Mouse (Mus musculus) thymus, adult 2 months (tissue): Measurements from ENCODE around the gene 6030408B16Rik. TPM values are rescaled to one million over a fixed set of nuclear protein-coding genes. Genes with fewer than 3 reads are reported as not detected.

Experiments
- DNase-seq: peaks from one replicate; pipeline ENCODE4 v3.0.0; 2021
- H3K27ac ChIP-seq: fragments of 200-500 bp; 2 replicates; pipeline ENCODE4 v1.5.1; 2012; ENCODE audit warnings: low read length, control low read depth; ENCODE audit not compliant: control insufficient read depth, insufficient read depth
- H3K27me3 ChIP-seq: fragments of 200-500 bp; 2 replicates; pipeline ENCODE4 v1.6.1; 2012; ENCODE audit warnings: mild to moderate bottlenecking, low read length, moderate library complexity, mixed read lengths; ENCODE audit not compliant: control insufficient read depth, insufficient read depth
- H3K36me3 ChIP-seq: fragments of 200-500 bp; 2 replicates; pipeline ENCODE4 v1.6.1; 2012; ENCODE audit warnings: mild to moderate bottlenecking, low read length, moderate library complexity; ENCODE audit not compliant: control insufficient read depth, insufficient read depth
- H3K4me1 ChIP-seq: fragments of 200-500 bp; replicated peaks from 2 replicates; pipeline ENCODE4 v1.6.1; 2012; ENCODE audit warnings: low read length; ENCODE audit not compliant: control insufficient read depth, insufficient read depth
- H3K4me3 ChIP-seq: fragments of 200-500 bp; 2 replicates; pipeline ENCODE4 v1.5.1; 2012; ENCODE audit warnings: mild to moderate bottlenecking, low read length, control low read depth, moderate library complexity; ENCODE audit not compliant: control insufficient read depth, insufficient read depth
- CTCF ChIP-seq: fragments of 200-500 bp; IDR thresholded peaks from 2 replicates; pipeline ENCODE4 v1.5.1; 2012; ENCODE audit warnings: mild to moderate bottlenecking, control low read depth, low read length, moderate library complexity, borderline replicate concordance; ENCODE audit not compliant: control insufficient read depth, poor library complexity, insufficient read depth; ENCODE audit errors: extremely low read depth
- POLR2A ChIP-seq: fragments of 200-500 bp; IDR thresholded peaks from 2 replicates; pipeline ENCODE4 v1.6.1; 2012; ENCODE audit warnings: mild to moderate bottlenecking, low read length, control low read depth, moderate library complexity; ENCODE audit not compliant: control insufficient read depth, poor library complexity, insufficient read depth; ENCODE audit errors: extremely low read depth
- WGBS: fragments of 180-500 bp; shearing (Covaris S2); methylation state at CpG from one replicate; pipeline ENCODE4 v1.1.7; 2018; 5-methylcytosine and 5-hydroxymethylcytosine counted together
- polyA plus RNA-seq: library from polyadenylated mRNA; depleted of rRNA; stranded (reverse); fragments of >200 nt; gene quantifications from 2 replicates; pipeline ENCODE4 v1.2.3, GENCODE M21; 2012; rRNA removed

Gene 6030408B16Rik
- polyA plus RNA-seq, 1 experiment: 0.88 TPM

DNA sequence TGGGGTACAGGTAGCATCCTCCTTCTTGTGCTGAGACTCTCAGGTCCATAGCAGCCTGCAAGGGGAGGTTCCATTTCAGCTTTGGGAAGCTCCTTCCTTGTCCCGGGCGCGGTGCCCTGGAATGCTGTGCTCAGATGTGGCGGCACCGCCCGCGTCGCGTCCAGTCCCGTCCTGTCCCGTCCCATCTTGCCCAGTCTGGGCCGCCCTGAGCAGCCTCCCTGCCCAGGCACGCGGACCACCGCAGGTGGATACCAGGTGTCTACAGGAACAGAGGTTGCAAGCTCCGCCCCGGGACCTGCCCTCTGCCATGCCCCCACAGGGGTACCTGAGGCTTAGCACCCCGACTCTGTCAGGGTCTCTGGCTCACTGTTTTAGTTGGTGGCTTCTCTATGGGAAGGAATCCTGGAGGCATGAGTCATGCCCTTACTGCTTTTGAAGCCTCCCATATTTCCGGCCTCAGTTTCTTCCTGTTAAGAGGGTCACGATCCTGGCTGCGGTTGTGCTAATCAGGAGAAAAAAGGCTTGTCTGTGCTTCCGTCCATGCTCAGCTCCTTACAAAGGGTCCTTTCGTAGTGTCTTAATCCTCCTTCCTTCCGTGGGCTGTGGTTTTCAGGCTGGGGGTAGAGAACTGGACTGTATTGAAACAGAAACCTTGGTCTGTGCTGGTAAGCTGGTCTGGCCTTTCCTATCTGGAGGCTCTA is 43.6 kb downstream of the 6030408B16Rik start:
- Histone ChIP-seq H3K27ac (no peak overlapping the region), H3K4me1 (no peaks in the 10 kb centered on the region), H3K4me3 (no peak overlapping the region), H3K27me3 (no peaks in the 10 kb centered on the region), H3K36me3 (no peaks in the 10 kb centered on the region)
- DNase-seq: no peak
- WGBS: 11% methylated on average over 24 of the region's 24 CpGs
- TF ChIP-seq CTCF (no peak), POLR2A (no peak)

DNA sequence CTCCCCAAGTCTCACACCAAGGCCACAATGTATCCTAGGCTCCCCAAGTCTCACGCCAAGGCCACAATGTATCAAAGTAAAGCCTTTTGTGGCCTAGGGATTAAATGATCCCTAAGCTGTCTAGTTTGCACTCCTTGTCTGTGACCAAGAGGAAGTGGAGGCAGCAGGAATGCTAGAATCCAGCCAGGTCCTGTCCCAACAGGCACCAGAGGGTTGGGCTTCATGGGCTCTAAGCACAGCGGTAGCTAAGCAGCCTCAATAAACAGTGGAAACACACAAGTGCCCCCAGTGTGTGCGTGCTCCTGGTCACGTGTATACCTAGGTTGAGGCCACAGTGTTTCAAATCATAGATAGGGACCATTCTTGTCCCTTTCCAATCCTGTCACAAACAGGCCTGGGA is 45.3 kb downstream of the 6030408B16Rik start:
- DNase-seq: no peak
- WGBS: 89% methylated on average over 4 of the region's 4 CpGs
- no peaks in the 10 kb centered on the region for H3K36me3 ChIP-seq
- H3K4me1 ChIP-seq: no peaks in the 10 kb centered on the region
- H3K4me3 ChIP-seq: no peak overlapping the region
- H3K27ac ChIP-seq: no peak overlapping the region
- TF ChIP-seq POLR2A (no peak), CTCF (no peak)
- H3K27me3 ChIP-seq: no peaks in the 10 kb centered on the region

GRCm38 (mm10) chr15:101339537-101339936 is 46.5 kb downstream of the 6030408B16Rik start:
- TF ChIP-seq POLR2A (no peak), CTCF (peak; percentile 77; the same call in 1 of the 2 replicates)
- DNase-seq: peak; percentile 81
- H3K4me1 ChIP-seq: no peaks in the 10 kb centered on the region

DNA sequence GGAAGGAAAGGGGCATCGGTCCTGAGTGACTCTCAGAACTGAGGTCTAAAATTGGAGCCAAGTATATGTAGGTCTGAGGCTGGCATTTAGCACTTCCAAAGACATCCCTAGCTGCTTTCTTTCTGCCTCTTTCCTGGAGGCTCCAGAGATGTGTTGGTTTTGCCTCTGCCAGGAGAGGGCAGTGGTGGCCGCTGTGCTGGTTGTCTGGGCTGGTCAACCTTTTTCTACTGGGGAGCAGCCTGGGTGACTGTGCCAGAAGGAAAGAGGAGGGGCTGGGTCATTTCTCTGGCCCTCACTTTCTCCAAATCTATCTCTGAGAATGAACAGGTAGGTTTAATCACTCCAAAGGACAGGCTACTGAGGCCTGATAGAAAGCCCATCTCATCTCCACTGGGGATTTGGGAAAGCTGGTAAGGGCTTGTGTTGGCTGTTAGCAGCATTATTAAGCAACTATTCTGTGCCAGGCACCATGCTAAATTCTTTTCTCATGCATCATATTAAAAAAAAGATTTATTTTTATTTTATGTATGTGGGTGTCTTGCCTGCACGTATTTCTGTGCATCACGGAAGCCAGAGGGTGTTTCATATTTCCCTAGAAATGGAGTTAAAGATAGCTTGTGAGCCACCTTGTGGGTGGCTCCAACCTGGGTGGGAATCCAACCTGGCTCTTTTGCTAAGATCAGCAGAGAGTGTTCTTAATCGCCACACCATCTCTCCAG is 48.9 kb downstream of the 6030408B16Rik start:
- Histone ChIP-seq H3K27me3 (no peaks in the 10 kb centered on the region), H3K36me3 (no peaks in the 10 kb centered on the region), H3K4me3 (no peak overlapping the region), H3K4me1 (no peaks in the 10 kb centered on the region), H3K27ac (no peak overlapping the region)
- DNase-seq: no peak
- WGBS: 65% methylated on average over 5 of the region's 5 CpGs
- no peak for TF ChIP-seq POLR2A
- no peak for TF ChIP-seq CTCF

More at GRCm38 (mm10) chr15:101339537-101339936, 46.5 kb downstream of the 6030408B16Rik start:
- H3K27me3 ChIP-seq: no peaks in the 10 kb centered on the region
- 0% methylated on average over 2 of the region's 2 CpGs for WGBS
- H3K36me3 ChIP-seq: no peaks in the 10 kb centered on the region
- H3K4me3 ChIP-seq: no peak overlapping the region
- no peak overlapping the region for H3K27ac ChIP-seq

Other genes with a start within 250 kb of the 6030408B16Rik start
- gene Gm47841, start 245.8 kb upstream of the 6030408B16Rik start, polyA plus RNA-seq: not detected in 2 replicates
- 0.86 and 1.4 TPM in 2 replicates for gene Fignl2, start 214.6 kb upstream of the 6030408B16Rik start, polyA plus RNA-seq
- not detected in 2 replicates for gene Ankrd33, start 177.5 kb upstream of the 6030408B16Rik start, polyA plus RNA-seq
- 27.2 and 34.2 TPM in 2 replicates for gene Acvrl1, start 164.7 kb upstream of the 6030408B16Rik start, polyA plus RNA-seq
- gene Acvr1b, start 119.1 kb upstream of the 6030408B16Rik start, polyA plus RNA-seq: 34.9 and 35.3 TPM in 2 replicates
- 10.2 and 15.4 TPM in 2 replicates for gene Grasp, start 69.0 kb upstream of the 6030408B16Rik start, polyA plus RNA-seq
- gene Nr4a1, start 38.9 kb upstream of the 6030408B16Rik start, polyA plus RNA-seq: 164 TPM in 2 replicates
- gene Atg101, start 8.9 kb upstream of the 6030408B16Rik start, polyA plus RNA-seq: 68.5 and 75.2 TPM in 2 replicates
- 3.1 and 3.8 TPM in 2 replicates for gene Krt80, start 77.0 kb downstream of the 6030408B16Rik start, polyA plus RNA-seq
- gene Krt7, start 117.8 kb downstream of the 6030408B16Rik start, polyA plus RNA-seq: 20.8 and 28.3 TPM in 2 replicates
- gene Krt87, start 145.6 kb downstream of the 6030408B16Rik start, polyA plus RNA-seq: 0.57 and 0.77 TPM in 2 replicates
- gene Krt88, start 154.5 kb downstream of the 6030408B16Rik start, polyA plus RNA-seq: not detected in 2 replicates
- gene Krt81, start 170.5 kb downstream of the 6030408B16Rik start, polyA plus RNA-seq: 0.56 and 0.66 TPM in 2 replicates
- gene Krt86, start 180.3 kb downstream of the 6030408B16Rik start, polyA plus RNA-seq: 0.18 and 0.35 TPM in 2 replicates
- 0.92 and 1.8 TPM in 2 replicates for gene Krt83, start 198.3 kb downstream of the 6030408B16Rik start, polyA plus RNA-seq
- gene Gm49425, start 224.0 kb downstream of the 6030408B16Rik start, polyA plus RNA-seq: 0.17 and 0.24 TPM in 2 replicates
- gene Krt84, start 239.6 kb downstream of the 6030408B16Rik start, polyA plus RNA-seq: 2.2 and 2.9 TPM in 2 replicates